Mouse (Mus musculus): Measurements from ENCODE around the gene Phlpp1. TPM values are rescaled to one million over a fixed set of nuclear protein-coding genes. Genes with fewer than 3 reads are reported as not detected.

Phlpp1 gene
- polyA plus RNA-seq, 1 experiment from 2014 or later = 4.8 TPM

DNA sequence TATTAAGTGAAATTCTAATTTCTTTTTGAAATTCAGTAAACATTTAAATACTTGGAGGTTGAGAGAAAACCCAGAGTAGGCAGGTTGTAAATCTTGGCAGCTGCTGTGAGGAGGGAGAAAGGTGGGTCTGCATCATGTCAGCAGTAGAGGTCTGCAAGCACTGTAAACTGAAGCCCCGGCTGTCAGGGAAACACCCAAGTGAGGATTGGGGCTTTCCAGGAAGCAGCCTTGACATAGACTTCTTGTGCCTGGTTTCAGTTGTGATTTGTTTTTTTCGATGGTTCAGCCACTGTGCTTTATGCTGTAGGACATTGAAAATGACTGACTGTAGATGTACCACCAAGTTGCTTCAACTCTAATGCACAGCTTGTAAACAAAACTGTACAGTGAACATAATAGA, 180.0 kb downstream of the Phlpp1 start:
- 43% methylated on average over 2 of the region's 2 CpGs for WGBS
- Histone ChIP-seq H3K36me3 (ENCODE audit: control insufficient read depth, insufficient read depth, low read length) (peaks cover 6% of the 10 kb centered on the region; the same call in 1 of the 2 replicates), H3K4me3 (ENCODE audit: low read length) (no peak overlapping the region), H3K27me3 (ENCODE audit: control insufficient read depth, insufficient read depth, low read length) (no peaks in the 10 kb centered on the region), H3K4me2 (replicated peaks; ENCODE audit: low read depth, low read length) (no peak overlapping the region), H3K27ac (ENCODE audit: low read depth, low read length) (no peak overlapping the region), H3K9me3 (ENCODE audit: control insufficient read depth, low read length) (no peaks in the 10 kb centered on the region), H3K9ac (ENCODE audit: low read depth, low read length) (no peak overlapping the region), H3K4me1 (ENCODE audit: control insufficient read depth, insufficient read depth, low read length) (no peaks in the 10 kb centered on the region)
- ATAC-seq (ENCODE audit: low FRiP score, low TSS enrichment) = no peak

DNA sequence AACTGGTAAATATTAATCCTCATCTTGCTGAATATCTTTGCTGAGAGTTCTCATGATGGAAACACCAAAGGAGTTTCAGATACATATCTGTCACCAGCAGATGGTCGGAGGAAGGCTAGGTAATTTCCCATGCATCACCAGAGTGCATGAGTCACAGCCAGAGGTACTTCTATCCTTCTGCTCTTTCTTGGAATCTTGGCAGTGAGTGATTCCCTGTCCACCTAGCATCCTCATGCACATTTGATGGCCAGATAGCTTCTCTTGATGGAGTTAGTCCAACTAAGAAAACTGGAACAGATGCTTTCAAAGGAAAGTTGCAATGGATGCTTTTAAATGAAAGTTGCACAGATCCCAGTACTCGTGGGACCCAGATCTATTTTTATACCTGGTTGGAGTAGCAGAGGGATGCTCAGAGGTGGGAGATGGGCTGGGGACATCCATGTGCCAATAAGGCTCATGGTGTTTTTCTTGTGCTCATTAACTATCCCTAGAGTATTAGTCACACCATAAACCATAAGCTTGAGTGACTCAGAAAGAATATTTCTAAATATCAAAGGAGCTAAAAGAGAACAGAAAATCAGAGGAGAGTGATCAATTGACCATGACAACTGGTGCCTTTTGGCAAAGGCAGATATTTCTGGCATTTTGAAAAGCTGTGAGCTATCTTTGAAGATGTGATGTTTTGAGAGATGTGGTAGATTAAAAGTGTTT, 181.4 kb downstream of the Phlpp1 start:
- Histone ChIP-seq H3K9ac (ENCODE audit: low read depth, low read length) (no peak overlapping the region), H3K27ac (ENCODE audit: low read depth, low read length) (no peak overlapping the region), H3K27me3 (ENCODE audit: control insufficient read depth, insufficient read depth, low read length) (no peaks in the 10 kb centered on the region), H3K4me1 (ENCODE audit: control insufficient read depth, insufficient read depth, low read length) (no peaks in the 10 kb centered on the region), H3K4me2 (replicated peaks; ENCODE audit: low read depth, low read length) (no peak overlapping the region), H3K4me3 (ENCODE audit: low read length) (no peak overlapping the region), H3K9me3 (ENCODE audit: control insufficient read depth, low read length) (no peaks in the 10 kb centered on the region), H3K36me3 (ENCODE audit: control insufficient read depth, insufficient read depth, low read length) (peaks cover 6% of the 10 kb centered on the region; the same call in 1 of the 2 replicates)
- ATAC-seq (ENCODE audit: low FRiP score, low TSS enrichment) = no peak
- WGBS = 85% methylated on average over 2 of the region's 2 CpGs

DNA sequence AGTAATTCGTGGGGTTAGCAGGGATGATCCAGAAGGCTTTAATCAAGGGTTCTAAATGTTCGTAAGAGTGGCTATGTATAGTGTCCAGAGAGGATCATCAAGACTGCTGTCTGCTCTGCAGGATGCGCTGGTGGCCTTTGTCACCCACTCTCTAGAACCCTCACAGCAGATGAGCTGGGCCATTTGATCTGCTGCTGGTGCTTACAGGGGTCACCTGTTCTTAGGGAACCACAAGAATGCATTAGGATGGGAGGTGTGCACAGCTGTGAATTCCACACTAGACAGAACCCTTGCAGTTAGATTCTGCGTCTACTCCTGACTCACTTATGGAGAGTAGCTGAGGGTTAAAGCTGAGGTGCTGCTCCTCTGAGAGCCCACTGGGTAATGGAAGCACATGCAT, 182.4 kb downstream of the Phlpp1 start:
- 91% methylated on average over 4 of the region's 4 CpGs for WGBS
- H3K9me3 ChIP-seq (ENCODE audit: control insufficient read depth, low read length) = no peaks in the 10 kb centered on the region
- H3K27ac ChIP-seq (ENCODE audit: low read depth, low read length) = no peak overlapping the region
- H3K4me1 ChIP-seq (ENCODE audit: control insufficient read depth, insufficient read depth, low read length) = no peaks in the 10 kb centered on the region
- no peak overlapping the region for H3K4me2 ChIP-seq (replicated peaks; ENCODE audit: low read depth, low read length)
- H3K27me3 ChIP-seq (ENCODE audit: control insufficient read depth, insufficient read depth, low read length) = no peaks in the 10 kb centered on the region
- peaks cover 6% of the 10 kb centered on the region; the same call in 1 of the 2 replicates for H3K36me3 ChIP-seq (ENCODE audit: control insufficient read depth, insufficient read depth, low read length)
- H3K9ac ChIP-seq (ENCODE audit: low read depth, low read length) = no peak overlapping the region
- H3K4me3 ChIP-seq (ENCODE audit: low read length) = no peak overlapping the region
- ATAC-seq (ENCODE audit: low FRiP score, low TSS enrichment) = no peak

DNA sequence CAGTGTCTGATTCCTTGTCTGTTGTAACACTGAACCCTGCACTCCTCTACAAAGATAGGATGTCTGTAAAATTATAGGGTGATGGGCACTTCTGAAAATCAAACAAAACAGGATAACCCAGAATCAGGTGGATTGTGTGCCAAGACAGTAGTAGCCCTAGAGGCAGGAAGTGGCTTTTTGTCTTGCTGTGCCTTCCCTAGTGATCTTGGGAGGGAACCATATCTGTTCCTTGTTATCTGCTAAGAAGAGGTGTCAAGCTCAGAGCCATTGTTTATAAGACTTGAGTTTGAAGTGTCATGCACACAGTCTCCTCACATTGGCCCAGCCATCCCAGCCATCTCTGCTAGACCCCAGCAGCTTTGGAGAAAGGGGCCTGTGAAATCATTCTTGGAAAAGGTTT, 187.9 kb downstream of the Phlpp1 start:
- no peaks in the 10 kb centered on the region for H3K4me1 ChIP-seq (ENCODE audit: control insufficient read depth, insufficient read depth, low read length)
- no peak overlapping the region for H3K4me3 ChIP-seq (ENCODE audit: low read length)
- H3K36me3 ChIP-seq (ENCODE audit: control insufficient read depth, insufficient read depth, low read length) = peaks cover 4% of the 10 kb centered on the region; the same call in 1 of the 2 replicates
- H3K9me3 ChIP-seq (ENCODE audit: control insufficient read depth, low read length) = no peaks in the 10 kb centered on the region
- no peak overlapping the region for H3K27ac ChIP-seq (ENCODE audit: low read depth, low read length)
- no peak overlapping the region for H3K9ac ChIP-seq (ENCODE audit: low read depth, low read length)
- no peak for ATAC-seq (ENCODE audit: low FRiP score, low TSS enrichment)
- H3K4me2 ChIP-seq (replicated peaks; ENCODE audit: low read depth, low read length) = no peak overlapping the region
- H3K27me3 ChIP-seq (ENCODE audit: control insufficient read depth, insufficient read depth, low read length) = no peaks in the 10 kb centered on the region

DNA sequence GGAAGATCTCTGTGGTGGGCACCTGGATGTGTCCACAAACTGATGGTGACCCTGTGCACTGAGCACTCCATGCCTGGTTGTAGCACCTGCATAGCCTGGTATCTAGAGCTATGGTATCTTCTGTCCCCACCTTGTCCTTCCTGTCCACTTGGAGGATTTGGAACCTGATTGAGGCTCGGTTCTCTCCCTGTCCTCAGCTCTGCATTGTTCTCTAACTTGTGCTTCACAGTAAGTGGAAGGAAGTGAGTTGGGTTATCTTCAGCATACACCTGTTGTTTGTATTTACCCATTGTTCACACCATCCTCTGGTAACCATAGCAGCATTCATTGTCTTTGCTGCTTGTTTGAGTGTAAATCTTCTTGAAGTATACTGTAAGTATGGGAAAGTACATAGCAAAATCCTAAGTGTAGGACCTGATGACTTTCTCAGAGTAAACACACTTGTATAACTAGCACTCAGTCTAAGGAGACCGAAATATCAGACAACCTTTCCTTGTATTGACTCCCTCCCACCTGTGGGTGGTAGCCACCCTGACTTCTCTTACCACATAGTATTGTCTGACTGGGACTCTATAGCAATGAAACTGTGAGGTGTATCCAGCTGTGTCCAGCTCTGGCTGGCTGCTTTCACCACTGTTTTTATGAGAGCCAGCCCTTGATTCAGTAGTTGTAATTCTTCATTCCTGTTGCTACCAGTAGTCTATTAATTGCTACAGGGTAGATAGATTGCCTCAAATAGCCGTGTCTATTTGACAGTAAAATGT, 191.5 kb downstream of the Phlpp1 start:
- Histone ChIP-seq H3K9me3 (ENCODE audit: control insufficient read depth, low read length) (no peaks in the 10 kb centered on the region), H3K27me3 (ENCODE audit: control insufficient read depth, insufficient read depth, low read length) (no peaks in the 10 kb centered on the region), H3K4me3 (ENCODE audit: low read length) (no peak overlapping the region), H3K27ac (ENCODE audit: low read depth, low read length) (no peak overlapping the region), H3K4me2 (replicated peaks; ENCODE audit: low read depth, low read length) (no peak overlapping the region), H3K9ac (ENCODE audit: low read depth, low read length) (no peak overlapping the region), H3K4me1 (ENCODE audit: control insufficient read depth, insufficient read depth, low read length) (no peaks in the 10 kb centered on the region), H3K36me3 (ENCODE audit: control insufficient read depth, insufficient read depth, low read length) (peaks cover 4% of the 10 kb centered on the region; the same call in 1 of the 2 replicates)
- WGBS = 63% methylated on average over 3 of the region's 3 CpGs
- 0 out of 2 replicates have a peak, but pooled peaks have one; percentile 49 for ATAC-seq (ENCODE audit: low FRiP score, low TSS enrichment)

DNA sequence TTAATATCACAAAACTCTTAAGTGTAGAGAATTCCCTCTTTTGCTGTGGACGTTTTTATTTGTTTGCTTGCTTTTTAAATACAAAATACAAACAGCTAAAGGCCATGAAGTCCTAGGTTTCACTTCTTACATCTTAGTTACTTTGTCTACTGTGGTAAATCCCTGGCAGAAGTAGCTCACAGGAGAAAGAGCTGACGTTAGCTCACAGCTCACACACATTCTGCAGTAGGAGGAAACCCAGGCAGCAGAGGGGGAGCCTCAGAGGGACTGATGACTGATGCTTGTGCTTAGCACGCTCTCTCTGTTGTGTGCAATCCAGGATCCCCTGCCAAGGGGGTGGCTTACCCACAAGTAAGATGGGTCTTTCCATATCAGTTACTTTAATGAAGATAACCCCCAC, 197.8 kb downstream of the Phlpp1 start:
- H3K27ac ChIP-seq (ENCODE audit: low read depth, low read length) = no peak overlapping the region
- no peaks in the 10 kb centered on the region for H3K4me1 ChIP-seq (ENCODE audit: control insufficient read depth, insufficient read depth, low read length)
- 81% methylated on average over 3 of the region's 3 CpGs for WGBS
- H3K27me3 ChIP-seq (ENCODE audit: control insufficient read depth, insufficient read depth, low read length) = no peaks in the 10 kb centered on the region
- no peak overlapping the region for H3K9ac ChIP-seq (ENCODE audit: low read depth, low read length)
- no peaks in the 10 kb centered on the region for H3K9me3 ChIP-seq (ENCODE audit: control insufficient read depth, low read length)
- peaks cover 6% of the 10 kb centered on the region; the same call in 1 of the 2 replicates for H3K36me3 ChIP-seq (ENCODE audit: control insufficient read depth, insufficient read depth, low read length)
- H3K4me2 ChIP-seq (replicated peaks; ENCODE audit: low read depth, low read length) = no peak overlapping the region
- no peak for ATAC-seq (ENCODE audit: low FRiP score, low TSS enrichment)
- no peak overlapping the region for H3K4me3 ChIP-seq (ENCODE audit: low read length)

DNA sequence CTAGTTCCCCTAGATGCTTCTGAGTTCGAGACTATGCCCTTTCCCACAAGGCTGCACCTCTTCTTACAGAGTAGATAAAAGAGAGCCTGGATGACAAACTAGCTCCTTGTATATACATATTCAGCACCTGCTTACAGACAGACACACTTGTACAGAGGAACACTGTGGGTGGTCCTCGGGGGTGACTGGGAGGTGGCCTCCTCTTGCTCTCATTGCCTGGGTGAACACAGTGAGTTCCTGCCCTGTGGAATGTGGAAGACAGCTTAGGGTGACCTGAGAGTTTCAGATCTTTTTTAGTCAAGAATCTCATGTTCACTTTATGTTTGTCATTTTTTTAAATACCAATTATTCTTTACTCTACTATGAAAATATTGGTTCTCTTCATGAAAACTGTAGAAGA, 200.9 kb downstream of the Phlpp1 start:
- no peak overlapping the region for H3K27ac ChIP-seq (ENCODE audit: low read depth, low read length)
- no peak overlapping the region for H3K4me2 ChIP-seq (replicated peaks; ENCODE audit: low read depth, low read length)
- H3K9ac ChIP-seq (ENCODE audit: low read depth, low read length) = no peak overlapping the region
- 85% methylated on average over 2 of the region's 2 CpGs for WGBS
- no peak overlapping the region for H3K4me3 ChIP-seq (ENCODE audit: low read length)
- ATAC-seq (ENCODE audit: low FRiP score, low TSS enrichment) = no peak
- no peaks in the 10 kb centered on the region for H3K4me1 ChIP-seq (ENCODE audit: control insufficient read depth, insufficient read depth, low read length)
- peaks cover 6% of the 10 kb centered on the region; the same call in 1 of the 2 replicates for H3K36me3 ChIP-seq (ENCODE audit: control insufficient read depth, insufficient read depth, low read length)
- no peaks in the 10 kb centered on the region for H3K27me3 ChIP-seq (ENCODE audit: control insufficient read depth, insufficient read depth, low read length)
- no peaks in the 10 kb centered on the region for H3K9me3 ChIP-seq (ENCODE audit: control insufficient read depth, low read length)

DNA sequence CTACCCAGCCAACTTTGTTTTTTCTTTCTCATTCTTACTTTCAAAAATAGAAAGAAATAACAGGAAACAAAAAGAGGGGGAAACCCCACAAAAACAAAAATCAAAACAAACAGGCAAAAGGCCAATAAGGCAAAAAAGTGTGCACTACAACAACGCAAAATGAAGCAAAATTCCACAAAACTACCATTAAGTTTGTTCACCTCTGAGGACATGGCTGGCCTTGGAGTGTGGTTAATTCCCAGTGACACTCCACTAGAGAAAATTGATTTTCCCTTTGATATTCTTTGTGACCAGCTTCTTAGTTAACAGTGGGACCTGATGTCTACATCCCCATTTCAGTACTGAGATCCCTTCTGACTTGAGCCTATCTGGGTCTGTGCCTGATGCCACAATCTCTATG, 202.1 kb downstream of the Phlpp1 start:
- H3K27ac ChIP-seq (ENCODE audit: low read depth, low read length) = no peak overlapping the region
- no peak overlapping the region for H3K4me2 ChIP-seq (replicated peaks; ENCODE audit: low read depth, low read length)
- no peak overlapping the region for H3K4me3 ChIP-seq (ENCODE audit: low read length)
- no peak overlapping the region for H3K9ac ChIP-seq (ENCODE audit: low read depth, low read length)
- H3K9me3 ChIP-seq (ENCODE audit: control insufficient read depth, low read length) = no peaks in the 10 kb centered on the region
- H3K27me3 ChIP-seq (ENCODE audit: control insufficient read depth, insufficient read depth, low read length) = no peaks in the 10 kb centered on the region
- peaks cover 6% of the 10 kb centered on the region; the same call in 1 of the 2 replicates for H3K36me3 ChIP-seq (ENCODE audit: control insufficient read depth, insufficient read depth, low read length)
- 85% methylated on average over 1 of the region's 1 CpGs for WGBS
- no peak for ATAC-seq (ENCODE audit: low FRiP score, low TSS enrichment)
- no peaks in the 10 kb centered on the region for H3K4me1 ChIP-seq (ENCODE audit: control insufficient read depth, insufficient read depth, low read length)

DNA sequence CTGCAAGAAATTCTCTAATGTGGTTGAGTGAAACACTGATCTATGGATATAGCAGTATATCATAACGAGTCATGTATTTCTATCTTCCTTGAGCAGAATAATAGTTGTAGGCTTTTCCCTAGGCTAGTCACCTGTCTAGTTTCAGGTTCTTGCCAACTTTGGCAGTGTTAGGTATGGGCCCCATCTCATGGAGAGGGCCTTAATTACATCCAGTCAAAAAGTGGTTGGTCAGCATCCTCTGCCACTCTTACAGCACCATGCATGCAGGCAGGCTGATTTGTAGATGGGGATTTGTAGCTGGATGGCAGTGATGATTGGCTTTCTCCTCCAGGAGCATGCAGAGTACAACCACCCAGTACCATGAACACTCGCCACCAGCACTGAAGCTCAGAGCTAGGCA, 202.7 kb downstream of the Phlpp1 start:
- H3K27ac ChIP-seq (ENCODE audit: low read depth, low read length) = no peak overlapping the region
- no peak overlapping the region for H3K9ac ChIP-seq (ENCODE audit: low read depth, low read length)
- ATAC-seq (ENCODE audit: low FRiP score, low TSS enrichment) = no peak
- H3K27me3 ChIP-seq (ENCODE audit: control insufficient read depth, insufficient read depth, low read length) = no peaks in the 10 kb centered on the region
- no peak overlapping the region for H3K4me3 ChIP-seq (ENCODE audit: low read length)
- peaks cover 4% of the 10 kb centered on the region; the same call in 1 of the 2 replicates for H3K36me3 ChIP-seq (ENCODE audit: control insufficient read depth, insufficient read depth, low read length)
- H3K4me2 ChIP-seq (replicated peaks; ENCODE audit: low read depth, low read length) = no peak overlapping the region
- H3K9me3 ChIP-seq (ENCODE audit: control insufficient read depth, low read length) = no peaks in the 10 kb centered on the region
- no peaks in the 10 kb centered on the region for H3K4me1 ChIP-seq (ENCODE audit: control insufficient read depth, insufficient read depth, low read length)
- 98% methylated on average over 2 of the region's 2 CpGs for WGBS
